Mouse (Mus musculus): ENCODE data around the gene Cog1. TPM values are rescaled to one million over a fixed set of nuclear protein-coding genes. Genes with fewer than 3 reads are reported as not detected.

Cog1 gene
- total RNA-seq (2012; rRNA removed) (26.4 and 29.4 TPM in 2 replicates), polyA plus RNA-seq (2012; ENCODE audit: insufficient read depth in 1 of 2, insufficient read length in 2 of 2, low read depth in 1 of 2, low replicate concordance in 2 of 2, missing spikeins in 1 of 2) (100 to 1,000 TPM in 1 of 2 experiments, 10 to 100 TPM in 1; 37.4 to 113 TPM)

GRCm38 (mm10) chr11:113648690-113649352 lies at the start of gene Cog1:
Cog1 (plus strand) TSS chr11:113649169.
- Histone ChIP-seq H3K27ac (ENCODE audit: control insufficient read depth, low read depth, low read length) (peak within 1 kb of the TSS; percentile 83), H3K9ac (ENCODE audit: control insufficient read depth, low read depth, low read length, poor library complexity, severe bottlenecking) (peak within 1 kb of the TSS; percentile 89)

GRCm38 (mm10) chr11:113600526-113601245 lies 48.3 kb upstream of the Cog1 start:
- Histone ChIP-seq H3K4me3 (ENCODE audit: control insufficient read depth in 1 of 2, insufficient read depth in 1 of 2, low read depth in 2 of 2, low read length in 2 of 2) (no peak overlapping the region), H3K9me3 (replicated peaks; ENCODE audit: insufficient read depth, low read length) (no peaks in the 10 kb centered on the region)
- TF ChIP-seq MEF2A (IDR thresholded peaks at IDR 0.05; ENCODE audit: extremely low read depth, insufficient replicate concordance, low read depth, low read length, poor library complexity, severe bottlenecking) (no peak), SIN3A (IDR thresholded peaks at IDR 0.05; ENCODE audit: low read length) (no peak), BHLHE40 (IDR thresholded peaks at IDR 0.05; ENCODE audit: borderline replicate concordance, low read depth, low read length) (no peak), GABPA (IDR thresholded peaks at IDR 0.05; ENCODE audit: low read depth, low read length) (no peak), MAX (IDR thresholded peaks at IDR 0.05; ENCODE audit: low read length) (no peak), GATA1 (IDR thresholded peaks at IDR 0.05; ENCODE audit: low read depth, low read length) (no peak), CHD1 (IDR thresholded peaks at IDR 0.05; ENCODE audit: low read depth, low read length) (no peak), HCFC1 (IDR thresholded peaks at IDR 0.05; ENCODE audit: low read depth, low read length) (no peak), SMC3 (IDR thresholded peaks at IDR 0.05; ENCODE audit: low read depth, low read length) (no peak), RAD21 (IDR thresholded peaks at IDR 0.05; ENCODE audit: low read depth, low read length) (no peak), EP300 (IDR thresholded peaks at IDR 0.05; ENCODE audit: low read depth in 1 of 2, low read length in 2 of 2) (no peak), POLR2A (IDR thresholded peaks at IDR 0.05; ENCODE audit: control insufficient read depth in 1 of 2, insufficient read depth in 1 of 2, low read depth in 1 of 2, low read length in 2 of 2, poor library complexity in 1 of 2) (no peak), TBP (IDR thresholded peaks at IDR 0.05; ENCODE audit: low read depth, low read length) (no peak), TCF12 (IDR thresholded peaks at IDR 0.05; ENCODE audit: low read depth, low read length) (no peak), ETS1 (IDR thresholded peaks at IDR 0.05; ENCODE audit: low read depth, low read length) (no peak)

More at GRCm38 (mm10) chr11:113648690-113649352, at the start of gene Cog1:
- Histone ChIP-seq H3K4me3 (ENCODE audit: control insufficient read depth in 1 of 2, insufficient read depth in 1 of 2, low read depth in 2 of 2, low read length in 2 of 2) (peak within 1 kb of the TSS; percentile 81 to 99), H3K9me3 (replicated peaks; ENCODE audit: insufficient read depth, low read length) (no peaks in the 10 kb centered on the region), H3K4me1 (ENCODE audit: control insufficient read depth in 1 of 2, insufficient read depth in 2 of 2, low read length in 2 of 2) (peaks cover 7 to 29% of the 10 kb centered on the region in 2 experiments), H3K79me2 (ENCODE audit: control insufficient read depth, insufficient read depth, low read length, poor library complexity) (peaks cover 11% of the 10 kb centered on the region), H3K27me3 (ENCODE audit: control insufficient read depth in 1 of 2, insufficient read depth in 2 of 2, low read length in 2 of 2) (no peaks in the 10 kb centered on the region), H3K36me3 (ENCODE audit: control insufficient read depth in 1 of 2, insufficient read depth in 2 of 2, low read length in 2 of 2) (peaks cover 0 to 18% of the 10 kb centered on the region in 2 experiments; a peak in 2 of 4 replicates)
- DNase-seq (ENCODE audit: low read depth, low spot score): no peak
- TF ChIP-seq ETS1 (IDR thresholded peaks at IDR 0.05; ENCODE audit: low read depth, low read length) (peak; percentile 44; the same call in 1 of the 2 replicates), RAD21 (IDR thresholded peaks at IDR 0.05; ENCODE audit: low read depth, low read length) (no peak)

More at GRCm38 (mm10) chr11:113600526-113601245, 48.3 kb upstream of the Cog1 start:
- no peak for DNase-seq (ENCODE audit: low read depth, low spot score)
- Histone ChIP-seq H3K4me1 (ENCODE audit: control insufficient read depth in 1 of 2, insufficient read depth in 2 of 2, low read length in 2 of 2) (no peaks in the 10 kb centered on the region), H3K27ac (ENCODE audit: control insufficient read depth, low read depth, low read length) (no peak overlapping the region), H3K36me3 (ENCODE audit: control insufficient read depth in 1 of 2, insufficient read depth in 2 of 2, low read length in 2 of 2) (no peaks in the 10 kb centered on the region), H3K9ac (ENCODE audit: control insufficient read depth, low read depth, low read length, poor library complexity, severe bottlenecking) (no peak overlapping the region), H3K27me3 (ENCODE audit: control insufficient read depth in 1 of 2, insufficient read depth in 2 of 2, low read length in 2 of 2) (peaks cover 0 to 5% of the 10 kb centered on the region in 2 experiments; a peak in 1 of 4 replicates), H3K79me2 (ENCODE audit: control insufficient read depth, insufficient read depth, low read length, poor library complexity) (no peaks in the 10 kb centered on the region)

Data from MEL (cell line).